Mouse (Mus musculus) cerebellum, postnatal 14 days (tissue): ENCODE results near the gene Lsamp.

Source experiments
- DNase-seq, 2 experiments: peaks; one replicate each; pipeline ENCODE4 v3.0.0; 2021; ENCODE audit warnings: mixed read lengths in 2 of 2

Gene Lsamp

DNA sequence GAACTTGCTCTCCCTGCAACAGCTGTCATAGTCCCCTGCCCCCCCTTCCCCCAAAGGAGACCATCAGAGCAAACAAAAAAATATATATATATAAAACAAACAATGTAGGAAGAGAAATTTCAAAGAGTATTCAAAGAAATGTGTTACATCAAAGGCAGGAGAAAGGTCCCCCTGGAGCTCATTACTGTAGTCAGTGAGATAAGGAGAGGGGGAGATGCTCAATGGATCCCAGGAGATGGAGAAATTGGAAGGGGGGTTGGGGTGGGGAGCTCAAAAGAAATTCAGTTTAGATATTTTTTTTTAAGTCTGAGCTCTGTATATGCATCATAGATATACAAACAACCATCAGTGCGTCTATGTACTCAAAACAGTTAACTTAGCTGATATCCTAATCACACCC, 976.4 kb downstream of the Lsamp start:
- DNase-seq: no peak

DNA sequence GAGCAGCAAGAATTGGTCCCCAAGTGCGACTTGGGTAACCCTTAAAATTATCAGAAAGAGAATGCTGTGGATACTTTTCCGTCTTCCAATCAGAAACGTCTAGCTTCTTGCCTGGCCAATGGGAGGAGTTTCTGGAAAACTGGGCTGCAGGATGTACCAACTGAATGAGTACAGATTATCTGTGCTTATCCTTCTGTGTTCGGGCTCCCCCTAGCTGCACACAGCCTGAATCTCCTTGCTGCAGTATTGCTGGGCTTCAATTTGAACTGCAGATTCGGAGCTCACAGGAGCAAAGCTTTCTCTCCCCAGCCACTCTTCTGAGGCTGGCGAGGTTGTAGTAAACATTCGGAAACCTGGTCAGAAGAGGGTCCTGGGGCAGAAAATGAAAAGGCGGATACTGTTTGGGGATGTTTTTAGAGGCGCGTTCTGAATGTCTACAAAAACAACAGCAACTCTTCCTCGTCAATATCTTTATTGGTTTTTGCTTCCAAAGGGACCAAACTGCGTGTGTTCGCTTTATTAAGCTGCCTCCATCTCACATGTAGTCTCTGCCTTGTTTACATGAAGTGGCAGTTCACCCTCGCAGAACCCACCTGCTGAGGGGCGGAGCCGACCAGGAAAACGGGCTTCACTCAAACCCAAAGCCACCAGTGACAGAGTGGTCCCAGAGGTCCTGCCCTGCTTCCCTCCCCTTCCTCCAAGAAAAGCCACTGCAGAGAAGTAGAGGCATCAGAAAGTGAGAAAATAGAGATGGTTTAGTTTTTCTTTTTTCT, 984.1 kb downstream of the Lsamp start:
- DNase-seq: peak; percentile 92 to 94

DNA sequence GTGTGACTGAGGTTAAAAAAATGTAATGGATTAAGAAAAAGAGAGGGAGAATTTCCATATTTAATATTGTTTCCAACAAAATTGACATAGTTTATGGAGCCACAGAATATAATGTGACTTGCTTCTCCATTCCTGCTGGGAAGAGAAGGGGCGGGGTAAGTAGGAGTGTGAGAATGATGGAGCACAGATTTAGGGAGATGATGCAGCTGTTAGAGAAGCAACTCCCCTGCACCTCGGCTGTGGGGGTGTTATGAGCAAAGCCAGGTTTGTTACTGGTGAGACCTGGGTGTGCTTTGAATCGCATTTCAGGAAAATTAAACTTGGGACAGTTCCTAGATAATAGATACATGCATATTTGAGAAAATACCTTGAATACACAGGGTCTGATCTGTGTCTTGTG, 987.2 kb downstream of the Lsamp start:
- DNase-seq: no peak

- no peak for DNase-seq
Observed at GRCm38 (mm10) chr16:40974084-40974483, 989.9 kb downstream of the Lsamp start.

GRCm38 (mm10) chr16:40983026-40983425, 998.9 kb downstream of the Lsamp start:
- DNase-seq: no peak

DNA sequence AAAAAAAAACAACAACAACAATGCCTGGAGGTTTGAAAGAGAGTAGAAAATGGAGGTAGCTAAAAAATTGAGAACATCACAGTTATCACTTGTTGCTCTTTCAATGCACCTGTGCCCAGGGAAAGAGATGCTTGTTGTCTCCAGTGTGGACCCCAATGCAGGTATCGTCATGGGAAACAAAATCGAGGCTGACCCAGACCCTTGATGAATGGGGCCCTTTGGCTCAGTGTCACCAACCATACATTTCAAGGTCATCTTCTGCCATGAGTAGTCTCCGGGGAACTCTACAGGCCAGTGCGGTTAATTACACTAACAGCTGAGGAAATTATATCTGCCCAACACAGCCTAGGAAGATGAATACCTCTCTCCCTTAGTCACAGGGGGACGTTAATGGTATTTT, 1023.4 kb downstream of the Lsamp start:
- DNase-seq: no peak

DNA sequence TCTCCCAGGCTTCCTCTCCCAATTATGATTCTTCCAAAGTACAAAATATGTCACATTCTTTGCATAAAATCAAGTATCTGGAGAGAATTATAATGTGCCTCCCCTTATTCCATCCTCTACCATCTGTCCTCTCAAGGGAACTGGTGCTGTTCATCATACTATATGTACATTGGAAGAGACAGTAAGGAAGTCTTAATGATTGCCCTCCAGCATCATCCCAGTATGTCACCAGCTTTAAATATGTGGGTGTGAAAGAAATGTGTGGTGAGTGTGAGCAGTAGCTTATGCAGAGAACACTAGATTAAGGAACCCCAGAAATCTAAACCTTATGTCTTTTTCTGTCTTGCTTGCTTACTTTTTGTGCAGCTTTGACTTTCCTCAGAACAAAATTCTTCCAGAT, 1050.6 kb downstream of the Lsamp start:
- DNase-seq: no peak

- no peak for DNase-seq
Observed at GRCm38 (mm10) chr16:41041686-41042085, 1057.5 kb downstream of the Lsamp start.

DNA sequence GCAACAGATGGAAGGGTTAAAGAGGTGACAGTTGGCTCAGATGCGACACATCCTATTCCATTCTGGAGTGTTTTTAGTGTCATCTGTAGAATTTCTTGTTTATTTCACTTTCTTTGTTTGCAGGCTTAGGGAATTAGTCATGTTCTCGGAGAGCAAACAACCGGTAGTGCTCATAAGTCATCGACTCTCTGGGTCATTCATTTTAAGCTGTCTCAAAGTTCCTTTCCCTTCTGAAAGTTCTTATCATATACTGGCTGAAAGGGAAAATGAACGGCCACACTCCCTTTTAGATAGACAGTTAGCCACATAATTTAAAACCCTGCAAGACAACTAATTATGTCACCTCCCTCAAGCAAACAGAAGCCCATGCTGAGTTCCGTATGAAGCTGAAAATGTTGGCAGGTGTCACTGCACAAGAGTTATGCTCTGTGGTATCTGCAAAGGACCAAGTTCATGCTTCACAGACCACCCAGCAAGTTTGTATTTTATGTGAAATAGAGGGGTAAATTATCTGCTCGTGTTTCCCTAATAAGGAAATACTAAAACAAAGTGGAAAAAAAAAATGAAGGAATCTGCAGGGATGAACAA, 1079.2 kb downstream of the Lsamp start:
- peak in 1 of 2 experiments; percentile 29 for DNase-seq

- DNase-seq: no peak
Observed at GRCm38 (mm10) chr16:41073470-41073869, 1089.3 kb downstream of the Lsamp start.

- DNase-seq: no peak
Observed at GRCm38 (mm10) chr16:41088648-41089047, 1104.5 kb downstream of the Lsamp start.

GRCm38 (mm10) chr16:41090092-41090491, 1105.9 kb downstream of the Lsamp start:
- DNase-seq: no peak

GRCm38 (mm10) chr16:41091259-41091658, 1107.1 kb downstream of the Lsamp start:
- DNase-seq: no peak

DNA sequence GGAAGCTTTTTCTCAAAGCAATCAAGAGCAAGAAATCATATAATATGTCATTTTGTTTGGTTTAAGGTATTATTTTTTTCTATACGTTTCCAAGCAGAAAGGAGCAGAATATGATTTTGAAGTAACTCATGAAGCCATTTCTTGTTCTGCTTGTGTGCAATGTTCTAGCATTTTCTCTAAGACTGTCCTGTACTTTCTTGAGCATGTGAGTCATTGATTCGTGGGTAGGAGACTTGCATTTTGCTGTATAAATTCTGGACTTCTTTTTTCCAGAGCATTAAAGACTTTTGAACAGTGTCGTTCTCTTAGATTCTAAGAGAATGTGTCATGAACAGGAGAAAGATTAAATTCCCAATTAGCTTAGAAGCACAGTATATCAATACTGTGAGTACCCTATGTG, 1118.6 kb downstream of the Lsamp start:
- no peak for DNase-seq

GRCm38 (mm10) chr16:41124361-41124760, 1140.2 kb downstream of the Lsamp start:
- DNase-seq: no peak

DNA sequence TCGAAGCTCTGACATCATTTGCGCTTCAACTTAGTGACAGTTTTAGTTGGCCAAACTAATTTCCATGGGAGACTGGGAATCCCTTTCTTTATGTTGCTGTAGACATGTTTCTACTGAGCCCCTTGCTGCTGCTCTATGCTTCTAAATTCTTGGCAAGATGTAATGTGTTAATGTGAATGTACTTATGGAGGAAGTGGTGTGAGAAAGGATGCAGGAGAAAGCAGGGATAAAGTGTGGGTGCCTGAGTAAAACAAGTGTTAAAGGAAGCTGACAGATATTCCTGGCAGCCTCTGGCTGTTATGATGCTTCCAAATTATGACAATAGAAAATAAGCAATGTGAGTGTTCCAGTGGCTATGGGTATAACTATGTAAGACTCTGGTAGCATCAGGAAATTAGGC, 1140.9 kb downstream of the Lsamp start:
- no peak for DNase-seq

GRCm38 (mm10) chr16:41131053-41131452, 1146.9 kb downstream of the Lsamp start:
- DNase-seq: peak; percentile 39 to 57

DNA sequence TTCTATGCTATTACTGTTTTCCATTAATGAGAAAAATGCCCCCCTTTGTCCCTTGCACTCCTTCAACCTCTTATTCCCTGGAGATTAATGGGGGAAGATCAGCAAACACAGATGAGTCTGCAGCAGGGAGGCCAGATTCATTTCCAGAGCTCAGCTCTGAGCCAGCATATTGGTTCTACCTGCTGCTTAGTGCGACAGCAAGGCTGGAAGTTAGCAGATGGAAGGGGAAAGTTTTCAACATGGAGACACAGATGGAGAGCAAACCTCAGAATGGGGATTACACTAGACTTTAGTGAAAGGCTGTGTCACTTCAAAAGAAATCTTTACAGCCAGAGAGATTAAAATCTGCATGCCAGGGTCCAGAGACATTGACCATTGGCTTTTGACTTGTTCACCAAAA, 1188.7 kb downstream of the Lsamp start:
- DNase-seq: no peak

DNA sequence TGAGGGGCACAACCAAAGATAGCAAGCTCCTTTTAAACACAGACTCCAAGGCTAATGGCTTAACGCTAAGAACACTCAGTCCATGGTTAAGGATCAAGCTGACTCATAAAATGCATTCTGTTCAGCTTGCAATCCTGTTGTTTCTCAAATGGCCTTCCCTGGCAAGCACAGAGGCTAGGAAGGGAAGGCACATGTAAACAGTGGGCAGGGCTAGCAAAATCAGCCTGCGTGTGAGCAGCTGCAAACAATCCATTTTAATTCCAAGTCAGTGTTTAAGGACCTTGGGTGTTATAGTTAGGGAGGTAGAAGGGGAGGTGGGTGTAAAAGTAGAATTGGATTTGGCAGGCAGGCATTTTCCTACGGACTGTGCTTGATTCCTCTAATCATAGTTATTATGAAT, 1195.4 kb downstream of the Lsamp start:
- DNase-seq: no peak

GRCm38 (mm10) chr16:41180867-41181266, 1196.7 kb downstream of the Lsamp start:
- no peak for DNase-seq

- DNase-seq: no peak
Observed at GRCm38 (mm10) chr16:41210055-41210454, 1225.9 kb downstream of the Lsamp start.

DNA sequence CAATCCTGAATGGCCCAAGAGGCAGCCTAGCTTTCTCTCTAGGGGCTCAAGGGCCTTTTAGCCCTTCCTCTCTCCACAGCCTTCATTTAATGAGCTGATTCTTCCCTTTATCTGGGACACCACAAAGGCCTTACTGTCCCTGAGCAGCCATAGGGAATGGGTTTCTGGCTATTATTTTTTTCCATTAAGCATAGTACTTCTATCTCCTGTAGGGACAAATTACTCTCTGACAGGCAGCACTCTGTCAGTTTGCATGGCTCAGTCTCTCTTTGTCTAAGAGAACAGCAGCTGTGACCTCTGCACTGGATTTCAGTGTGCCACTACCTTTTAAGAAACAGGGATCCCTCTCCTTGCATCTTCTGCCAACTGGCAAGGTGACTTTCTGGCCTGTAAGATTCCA, 1251.7 kb downstream of the Lsamp start:
- no peak for DNase-seq

GRCm38 (mm10) chr16:41242841-41243240, 1258.7 kb downstream of the Lsamp start:
- no peak for DNase-seq

GRCm38 (mm10) chr16:41244711-41245110, 1260.5 kb downstream of the Lsamp start:
- peak; percentile 82 to 84 for DNase-seq
